23 mouse cellular contexts compared by ENCODE assay signal in genomic region chr2:29674087-29674486, GRCm38 (mm10). TPM values are rescaled to one million over a fixed set of nuclear protein-coding genes. Genes with fewer than 3 reads are reported as not detected.
DNase-seq lines count a peak whose midpoint lies in the region; ATAC-seq and TF ChIP-seq lines count a peak whose summit lies in the region.
"Had no signal": no experiment of that assay in that cellular context is flagged by ENCODE, and none has a peak within 500 bp of the region (broad histone marks: within the 10 kb centered on the region; RNA-seq: fewer than 3 reads in every experiment).

No protein-coding gene starts in this region.

- H3K9ac ChIP-seq in liver, adult 2 months (ENCODE audit: low read depth, low read length): peak overlapping the region; percentile 11; the same call in 1 of the 2 replicates
- no peak overlapping the region for H3K9ac ChIP-seq in liver, embryonic 12.5 days
- H3K9ac ChIP-seq: embryonic facial prominence, embryonic 12.5 days; heart, embryonic 13.5 days; kidney, embryonic 15.5 days; lung, embryonic 15.5 days had no signal

- H3K4me3 ChIP-seq in liver, adult 2 months (ENCODE audit: insufficient read depth, low read depth, low read length): no peak overlapping the region
- H3K4me3 ChIP-seq in liver, embryonic 12.5 days: no peak overlapping the region
- H3K4me3 ChIP-seq in thymus, adult 2 months (ENCODE audit: control insufficient read depth, insufficient read depth, low read length): no peak overlapping the region
- H3K4me3 ChIP-seq: embryonic facial prominence, embryonic 12.5 days; heart, embryonic 13.5 days; kidney, embryonic 15.5 days; lung, embryonic 15.5 days had no signal

- peak; percentile 28 to 37 for DNase-seq in cerebellum, postnatal 36 days
- no peak for DNase-seq in cerebellum, adult 11-12 months
- no peak for DNase-seq in liver, adult 2 months (ENCODE audit: extremely low read depth, low read depth, low spot score)
- DNase-seq in thymus, adult 2 months: no peak
- DNase-seq in thymus, postnatal 25 days: no peak
- peak; percentile 21 for DNase-seq in retina, embryonic 14.5 days (ENCODE audit: low spot score)
- DNase-seq in kidney, postnatal 25 days: no peak
- DNase-seq: adrenal gland, postnatal 25 days; cerebellum, postnatal 10 days; heart, postnatal 10 days; kidney, adult 18-20 months; kidney, postnatal 36 days; liver; right cerebral cortex, postnatal 4 days had no signal

- no peaks in the 10 kb centered on the region for H3K36me3 ChIP-seq in liver, adult 2 months (ENCODE audit: control insufficient read depth, insufficient read depth, low read length)
- H3K36me3 ChIP-seq in liver, embryonic 12.5 days: 0 out of 2 replicates have a peak, but pooled peaks cover 1% of the 10 kb centered on the region
- no peaks in the 10 kb centered on the region for H3K36me3 ChIP-seq in thymus, adult 2 months (ENCODE audit: control insufficient read depth, insufficient read depth, low read length)
- H3K36me3 ChIP-seq: embryonic facial prominence, embryonic 12.5 days; lung, embryonic 15.5 days had no signal

- peaks cover 30% of the 10 kb centered on the region for H3K79me2 ChIP-seq in liver, adult 2 months (ENCODE audit: control insufficient read depth, insufficient read depth, low read length)

- WGBS in liver, adult 2 months: 86% methylated on average over 11 of the region's 11 CpGs
- WGBS in liver, embryonic 12.5 days (ENCODE audit: insufficient replicate concordance): 80% methylated on average over 11 of the region's 11 CpGs
- 87% methylated on average over 11 of the region's 11 CpGs for WGBS in thymus, adult 2 months

- ATAC-seq in liver, embryonic 12.5 days: no peak
- ATAC-seq: CD4-positive, CD25-positive, alpha-beta regulatory T cell, adult 4 months; forebrain, embryonic 16.5 days; hindbrain, embryonic 16.5 days; midbrain, embryonic 16.5 days had no signal

- H3K4me2 ChIP-seq in liver, embryonic 12.5 days: no peak overlapping the region
- H3K4me2 ChIP-seq: embryonic facial prominence, embryonic 12.5 days; heart, embryonic 13.5 days; kidney, embryonic 15.5 days; lung, embryonic 15.5 days had no signal

- peak overlapping the region; percentile 40 for H3K27ac ChIP-seq in liver, adult 2 months (replicated peaks; ENCODE audit: insufficient read depth, low read depth, low read length)
- no peak overlapping the region for H3K27ac ChIP-seq in liver, embryonic 12.5 days
- peak overlapping the region; percentile 34; the same call in 1 of the 2 replicates for H3K27ac ChIP-seq in thymus, adult 2 months (ENCODE audit: control insufficient read depth, insufficient read depth, low read length)
- H3K27ac ChIP-seq: embryonic facial prominence, embryonic 12.5 days; heart, embryonic 13.5 days; kidney, embryonic 15.5 days; lung, embryonic 15.5 days had no signal

- peaks cover 46% of the 10 kb centered on the region for H3K4me1 ChIP-seq in liver, adult 2 months (ENCODE audit: control insufficient read depth, insufficient read depth, low read length)
- H3K4me1 ChIP-seq in liver, embryonic 12.5 days: peaks cover 73% of the 10 kb centered on the region
- H3K4me1 ChIP-seq in thymus, adult 2 months (replicated peaks; ENCODE audit: control insufficient read depth, insufficient read depth, low read length): peaks cover 54% of the 10 kb centered on the region

- H3K27me3 ChIP-seq in liver, adult 2 months (ENCODE audit: control insufficient read depth, insufficient read depth, low read length): no peaks in the 10 kb centered on the region
- no peaks in the 10 kb centered on the region for H3K27me3 ChIP-seq in liver, embryonic 12.5 days (replicated peaks)
- no peaks in the 10 kb centered on the region for H3K27me3 ChIP-seq in thymus, adult 2 months (ENCODE audit: control insufficient read depth, insufficient read depth, low read length)
- H3K27me3 ChIP-seq: embryonic facial prominence, embryonic 12.5 days; heart, embryonic 13.5 days; kidney, embryonic 15.5 days; lung, embryonic 15.5 days had no signal

- no peak for TF ChIP-seq POLR2A in liver, adult 2 months (IDR thresholded peaks at IDR 0.05; ENCODE audit: extremely low read depth, insufficient read depth, low read length)
- no peak for TF ChIP-seq POLR2A in thymus, adult 2 months (IDR thresholded peaks at IDR 0.05; ENCODE audit: control insufficient read depth, extremely low read depth, insufficient read depth, low read length, poor library complexity)

- no peak for TF ChIP-seq CTCF in liver, adult 2 months (IDR thresholded peaks at IDR 0.05; ENCODE audit: low read depth, low read length)
- no peak for TF ChIP-seq CTCF in thymus, adult 2 months (IDR thresholded peaks at IDR 0.05; ENCODE audit: borderline replicate concordance, control insufficient read depth, extremely low read depth, insufficient read depth, low read length, poor library complexity)

- H3K9me3 ChIP-seq in liver, embryonic 12.5 days (replicated peaks): no peaks in the 10 kb centered on the region
- H3K9me3 ChIP-seq: embryonic facial prominence, embryonic 12.5 days; heart, embryonic 13.5 days; kidney, embryonic 15.5 days; lung, embryonic 15.5 days had no signal

RNA-seq across cellular contexts. Expression of gene Rapgef1, which starts 54.6 kb away (rescaled TPM):
- total RNA-seq in liver, adult 2 months (2014; rRNA removed): 11.8 and 16.8 TPM in 2 replicates
- polyA plus RNA-seq in liver, adult 2 months (2012; rRNA removed): 24.9 and 25.3 TPM in 2 replicates
- polyA plus RNA-seq in liver, embryonic 12.5 days (2016; fragmentation: Nextera tagmentation; extraction: Ambion mirVana): 10.1 and 10.8 TPM in 2 replicates
- 132 and 143 TPM in 2 replicates for polyA plus RNA-seq in thymus, adult 2 months (2012; rRNA removed)

Comparison
In these comparisons a context has a peak if more than half of its experiments do, and no peak if none do; other contexts are left out.
1. DNase-seq: peak in cerebellum, postnatal 36 days (2 of 2) and retina, embryonic 14.5 days (single experiment); none in cerebellum, adult 11-12 months (single experiment), liver, adult 2 months (single experiment), thymus, adult 2 months (single experiment), thymus, postnatal 25 days (single experiment) and kidney, postnatal 25 days (0 of 2).